Mouse (Mus musculus): ENCODE measurements around the gene Cpt1a.
A peak's percentile ranks its signal among the peaks of the same experiment; 100 is the strongest.

Gene Cpt1a

GRCm38 (mm10) chr19:3324931-3325711, 3.0 kb downstream of the Cpt1a start:
- DNase-seq (ENCODE audit: low read depth in 2 of 2, low spot score in 2 of 2) = peak; percentile 85 to 92

- DNase-seq (ENCODE audit: low read depth in 2 of 2, low spot score in 2 of 2) = no peak
Measured at GRCm38 (mm10) chr19:3325771-3326478, 3.8 kb downstream of the Cpt1a start.

GRCm38 (mm10) chr19:3326479-3327047, 4.4 kb downstream of the Cpt1a start:
- DNase-seq (ENCODE audit: low read depth in 2 of 2, low spot score in 2 of 2) = no peak

GRCm38 (mm10) chr19:3333247-3333646, 11.1 kb downstream of the Cpt1a start:
- DNase-seq (ENCODE audit: low read depth in 2 of 2, low spot score in 2 of 2) = no peak

GRCm38 (mm10) chr19:3333694-3334515, 11.8 kb downstream of the Cpt1a start:
- DNase-seq (ENCODE audit: low read depth in 2 of 2, low spot score in 2 of 2) = no peak

- DNase-seq (ENCODE audit: low read depth in 2 of 2, low spot score in 2 of 2) = no peak
Measured at GRCm38 (mm10) chr19:3334550-3334949, 12.4 kb downstream of the Cpt1a start.

- no peak for DNase-seq (ENCODE audit: low read depth in 2 of 2, low spot score in 2 of 2)
Measured at GRCm38 (mm10) chr19:3335917-3336316, 13.8 kb downstream of the Cpt1a start.

GRCm38 (mm10) chr19:3336485-3337255, 14.5 kb downstream of the Cpt1a start:
- DNase-seq (ENCODE audit: low read depth in 2 of 2, low spot score in 2 of 2) = no peak

- no peak for DNase-seq (ENCODE audit: low read depth in 2 of 2, low spot score in 2 of 2)
Measured at GRCm38 (mm10) chr19:3339187-3339586, 17.1 kb downstream of the Cpt1a start.

GRCm38 (mm10) chr19:3341021-3341420, 18.9 kb downstream of the Cpt1a start:
- no peak for DNase-seq (ENCODE audit: low read depth in 2 of 2, low spot score in 2 of 2)

- DNase-seq (ENCODE audit: low read depth in 2 of 2, low spot score in 2 of 2) = no peak
Measured at GRCm38 (mm10) chr19:3343929-3344328, 21.8 kb downstream of the Cpt1a start.

- no peak for DNase-seq (ENCODE audit: low read depth in 2 of 2, low spot score in 2 of 2)
Measured at GRCm38 (mm10) chr19:3344636-3345544, 22.8 kb downstream of the Cpt1a start.

- DNase-seq (ENCODE audit: low read depth in 2 of 2, low spot score in 2 of 2) = peak in 1 of 2 experiments; percentile 23
Measured at GRCm38 (mm10) chr19:3347784-3348183, 25.6 kb downstream of the Cpt1a start.

- no peak for DNase-seq (ENCODE audit: low read depth in 2 of 2, low spot score in 2 of 2)
Measured at GRCm38 (mm10) chr19:3353415-3354111, 31.4 kb downstream of the Cpt1a start.

GRCm38 (mm10) chr19:3355096-3355495, 33.0 kb downstream of the Cpt1a start:
- DNase-seq (ENCODE audit: low read depth in 2 of 2, low spot score in 2 of 2) = peak; percentile 11 to 33

- no peak for DNase-seq (ENCODE audit: low read depth in 2 of 2, low spot score in 2 of 2)
Measured at GRCm38 (mm10) chr19:3356516-3356915, 34.4 kb downstream of the Cpt1a start.

GRCm38 (mm10) chr19:3357620-3358019, 35.5 kb downstream of the Cpt1a start:
- no peak for DNase-seq (ENCODE audit: low read depth in 2 of 2, low spot score in 2 of 2)

GRCm38 (mm10) chr19:3359841-3360588, 37.9 kb downstream of the Cpt1a start:
- no peak for DNase-seq (ENCODE audit: low read depth in 2 of 2, low spot score in 2 of 2)
